Mouse (Mus musculus): ENCODE data around the gene Rps15.

DNA sequence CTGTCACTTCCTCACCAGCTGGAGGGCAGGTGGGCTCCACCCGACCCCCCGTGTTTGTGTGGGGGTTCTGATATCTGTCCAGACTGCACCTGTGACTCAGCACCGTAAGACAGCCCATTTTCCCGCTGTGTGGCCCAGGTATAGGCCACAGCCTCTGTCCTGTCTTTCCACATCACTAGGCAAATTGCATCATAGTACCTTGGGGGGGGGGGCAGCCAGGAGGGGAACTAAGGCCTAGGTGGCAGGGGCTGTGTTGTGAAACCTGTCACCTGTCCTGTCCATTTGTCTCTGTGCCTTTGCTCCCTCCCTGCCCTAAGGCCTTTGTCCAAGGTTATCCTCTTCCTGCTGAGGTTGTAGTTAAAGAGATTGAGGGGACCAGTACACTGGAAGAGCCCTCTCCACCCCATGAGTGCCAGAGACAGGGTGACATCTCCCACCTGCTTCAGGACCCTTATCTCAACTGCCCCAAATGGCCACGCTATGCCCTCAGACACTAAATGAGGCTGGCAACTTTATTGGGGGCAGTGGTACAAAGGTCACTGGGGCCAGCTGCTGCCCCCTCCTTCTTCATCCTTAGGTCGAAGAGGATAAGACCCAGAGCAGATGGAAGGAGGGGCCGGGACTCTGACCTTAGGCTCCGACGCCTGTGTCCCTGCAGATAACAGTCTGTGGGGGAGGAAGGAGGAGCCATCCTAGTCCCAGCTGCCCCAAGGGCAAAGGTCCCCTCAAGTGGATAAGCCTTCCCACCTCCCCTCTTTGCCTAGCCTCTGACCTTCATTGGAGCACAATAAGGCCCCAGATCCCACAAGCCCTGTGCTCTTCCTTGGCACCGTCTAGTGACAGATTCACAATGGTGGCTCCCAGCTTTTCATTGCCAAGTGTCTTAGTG is 39.6 kb downstream of the Rps15 start:
- no peak for TF ChIP-seq CTCF (IDR thresholded peaks at IDR 0.05)
- TF ChIP-seq EP300 (IDR thresholded peaks at IDR 0.05), result no peak
